9 mouse cellular contexts compared by ENCODE assay signal in genomic region chr7:82719285-82719684, GRCm38 (mm10).
DNase-seq lines count a peak whose midpoint lies in the region; ATAC-seq lines count a peak whose summit lies in the region.
"Had no signal": no experiment of that assay in that cellular context is flagged by ENCODE, and none has a peak within 500 bp of the region (broad histone marks: within the 10 kb centered on the region; RNA-seq: fewer than 3 reads in every experiment).

No protein-coding gene starts in this region.

- no peak overlapping the region for H3K9ac ChIP-seq in kidney, embryonic 14.5 days (ENCODE audit: low read depth, low read length)
- H3K9ac ChIP-seq in neural tube, embryonic 15.5 days (replicated peaks) = no peak overlapping the region
- H3K9ac ChIP-seq: lung, embryonic 15.5 days had no signal

- H3K36me3 ChIP-seq in kidney, embryonic 14.5 days (ENCODE audit: control insufficient read depth, insufficient read depth, low read length) = no peaks in the 10 kb centered on the region
- H3K36me3 ChIP-seq in neural tube, embryonic 15.5 days = no peaks in the 10 kb centered on the region
- H3K36me3 ChIP-seq: lung, embryonic 15.5 days had no signal

- no peak for ATAC-seq in kidney, embryonic 14.5 days (ENCODE audit: low FRiP score, low TSS enrichment)
- ATAC-seq in neural tube, embryonic 15.5 days (ENCODE audit: low FRiP score) = 0 out of 2 replicates have a peak, but pooled peaks have one; percentile 13

- H3K27ac ChIP-seq in kidney, embryonic 14.5 days (ENCODE audit: low read depth, low read length) = no peak overlapping the region
- no peak overlapping the region for H3K27ac ChIP-seq in neural tube, embryonic 15.5 days (replicated peaks)
- H3K27ac ChIP-seq: lung, embryonic 15.5 days had no signal

- peak; percentile 10 for DNase-seq in kidney, postnatal 14 days
- DNase-seq in adipocyte (ENCODE audit: low spot score) = peak; percentile 5
- DNase-seq in gastrocnemius, postnatal 25 days = peak; percentile 11
- DNase-seq in spleen, postnatal 10 days (ENCODE audit: low spot score in 2 of 2) = no peak
- no peak for DNase-seq in urinary bladder, postnatal 4 days (ENCODE audit: low spot score in 2 of 2)
- no peak for DNase-seq in thymus, postnatal 0 days (ENCODE audit: low spot score)

- H3K4me3 ChIP-seq in kidney, embryonic 14.5 days (ENCODE audit: low read length) = no peak overlapping the region
- H3K4me3 ChIP-seq in neural tube, embryonic 15.5 days (replicated peaks) = no peak overlapping the region
- H3K4me3 ChIP-seq: lung, embryonic 15.5 days had no signal

- H3K27me3 ChIP-seq in kidney, embryonic 14.5 days (ENCODE audit: control insufficient read depth, insufficient read depth, low read length) = no peaks in the 10 kb centered on the region
- H3K27me3 ChIP-seq in neural tube, embryonic 15.5 days (replicated peaks) = no peaks in the 10 kb centered on the region
- H3K27me3 ChIP-seq: lung, embryonic 15.5 days had no signal

- no peaks in the 10 kb centered on the region for H3K9me3 ChIP-seq in kidney, embryonic 14.5 days (ENCODE audit: control insufficient read depth, low read length)
- H3K9me3 ChIP-seq in neural tube, embryonic 15.5 days (replicated peaks) = no peaks in the 10 kb centered on the region
- H3K9me3 ChIP-seq: lung, embryonic 15.5 days had no signal

- peaks cover 23% of the 10 kb centered on the region; the same call in 1 of the 2 replicates for H3K4me1 ChIP-seq in kidney, embryonic 14.5 days (ENCODE audit: control insufficient read depth, insufficient read depth, low read length)
- H3K4me1 ChIP-seq in neural tube, embryonic 15.5 days = peaks cover 22% of the 10 kb centered on the region

- no peak overlapping the region for H3K4me2 ChIP-seq in kidney, embryonic 14.5 days (replicated peaks; ENCODE audit: low read depth, low read length)
- H3K4me2 ChIP-seq in neural tube, embryonic 15.5 days = no peak overlapping the region
- H3K4me2 ChIP-seq: lung, embryonic 15.5 days had no signal

- 72% methylated on average over 5 of the region's 5 CpGs for WGBS in kidney, embryonic 14.5 days
- WGBS in neural tube, embryonic 15.5 days = 65% methylated on average over 5 of the region's 5 CpGs

Comparison
In these comparisons a context has a peak if more than half of its experiments do, and no peak if none do; other contexts are left out.
1. DNase-seq: peak in kidney, postnatal 14 days (single experiment), adipocyte (single experiment) and gastrocnemius, postnatal 25 days (single experiment); none in spleen, postnatal 10 days (0 of 2), urinary bladder, postnatal 4 days (0 of 2) and thymus, postnatal 0 days (single experiment).